Mouse (Mus musculus) kidney, postnatal 0 days (tissue): ENCODE results near the gene Mcf2l. TPM values are rescaled to one million over a fixed set of nuclear protein-coding genes. Genes with fewer than 3 reads are reported as not detected.
A peak's percentile ranks its signal among the peaks of the same experiment; 100 is the strongest.

Experiments
- ATAC-seq: fragments of 200-750 bp; cut with Nextera tagmentation; replicated peaks from 2 replicates; pipeline ENCODE4 v1.8.0; 2017; ENCODE audit warnings: low read depth, moderate number of reproducible peaks, moderate TSS enrichment, moderate library complexity; ENCODE audit not compliant: low FRiP score
- DNase-seq: peaks from one replicate; pipeline ENCODE4 v3.0.0-alpha.2; 2016; ENCODE audit warnings: low spot score
- H3K27ac ChIP-seq: fragments of 300-500 bp; sonication (generic); 2 replicates; pipeline ENCODE4 v1.5.1; 2014; ENCODE audit warnings: mild to moderate bottlenecking
- H3K27me3 ChIP-seq: fragments of 300-500 bp; sonication (generic); 2 replicates; pipeline ENCODE4 v1.6.1; 2014; ENCODE audit warnings: low read length, mixed read lengths; ENCODE audit not compliant: insufficient read depth
- H3K36me3 ChIP-seq: fragments of 300-500 bp; sonication (generic); 2 replicates; pipeline ENCODE4 v1.6.1; 2014; ENCODE audit warnings: low read length, mixed read lengths; ENCODE audit not compliant: insufficient read depth
- H3K4me1 ChIP-seq: fragments of 300-500 bp; sonication (generic); replicated peaks from 2 replicates; pipeline ENCODE4 v1.6.1; 2014; ENCODE audit warnings: antibody characterized with exemption, low read length, mixed read lengths; ENCODE audit not compliant: insufficient read depth
- H3K4me2 ChIP-seq: fragments of 300-500 bp; sonication (generic); 2 replicates; pipeline ENCODE4 v1.6.1; 2014; ENCODE audit warnings: mild to moderate bottlenecking, low read length, moderate library complexity, mixed read lengths
- H3K4me3 ChIP-seq: fragments of 300-500 bp; sonication (generic); replicated peaks from 2 replicates; pipeline ENCODE4 v1.5.1; 2014; ENCODE audit warnings: low read depth, low read length
- H3K9ac ChIP-seq: fragments of 300-500 bp; sonication (generic); 2 replicates; pipeline ENCODE4 v1.6.1; 2014; ENCODE audit warnings: low read depth, low read length
- H3K9me3 ChIP-seq: fragments of 300-500 bp; sonication (generic); replicated peaks from 2 replicates; pipeline ENCODE4 v1.6.1; 2016; ENCODE audit warnings: low read length, inconsistent platforms, mixed read lengths
- CTCF ChIP-seq: IDR thresholded peaks from 2 replicates; pipeline ENCODE4 v1.5.1; 2016; ENCODE audit warnings: antibody characterized with exemption, low read depth, mild to moderate bottlenecking, moderate library complexity
- WGBS: fragments of 180-500 bp; shearing (Covaris S2); extraction: QIAGEN DNeasy Blood & Tissue Kit; methylation state at CpG from one replicate; pipeline ENCODE4 v1.1.7; 2014; 5-methylcytosine and 5-hydroxymethylcytosine counted together
- polyA plus RNA-seq: library from polyadenylated mRNA; unstranded; fragments of >200 nt; fragmentation: Nextera tagmentation; extraction: Ambion mirVana; gene quantifications from 2 replicates; pipeline ENCODE4 v1.2.1, GENCODE M21; 2015

Gene Mcf2l
- polyA plus RNA-seq, 1 experiment from 2014 or later, result 11.2 TPM

- 0 out of 2 replicates have a peak, but pooled peaks have one; percentile 44 for ATAC-seq
Observed at GRCm38 (mm10) chr8:12927204-12927983, 53.8 kb downstream of the Mcf2l start.

GRCm38 (mm10) chr8:12928033-12928432 lies 54.4 kb downstream of the Mcf2l start:
- peaks cover 33% of the 10 kb centered on the region for H3K4me1 ChIP-seq

More at GRCm38 (mm10) chr8:12927204-12927983, 53.8 kb downstream of the Mcf2l start:
- Histone ChIP-seq H3K9ac (no peak overlapping the region), H3K36me3 (no peaks in the 10 kb centered on the region), H3K4me2 (peak overlapping the region; percentile 37), H3K27me3 (no peaks in the 10 kb centered on the region), H3K4me1 (peaks cover 33% of the 10 kb centered on the region), H3K4me3 (no peak overlapping the region), H3K27ac (peak overlapping the region; percentile 79), H3K9me3 (no peaks in the 10 kb centered on the region)
- TF ChIP-seq CTCF, result peak; percentile 80
- 52% methylated on average over 7 of the region's 7 CpGs for WGBS
- DNase-seq, result peak; percentile 87

GRCm38 (mm10) chr8:12928931-12929330 lies 55.3 kb downstream of the Mcf2l start:
- Histone ChIP-seq H3K4me2 (no peak overlapping the region), H3K27ac (no peak overlapping the region), H3K4me1 (peaks cover 34% of the 10 kb centered on the region), H3K4me3 (no peak overlapping the region), H3K9me3 (no peaks in the 10 kb centered on the region), H3K9ac (no peak overlapping the region), H3K27me3 (no peaks in the 10 kb centered on the region), H3K36me3 (no peaks in the 10 kb centered on the region)
- ATAC-seq, result no peak
- TF ChIP-seq CTCF, result no peak
- 80% methylated on average over 5 of the region's 5 CpGs for WGBS
- DNase-seq, result no peak

More at GRCm38 (mm10) chr8:12928033-12928432, 54.4 kb downstream of the Mcf2l start:
- no peak overlapping the region for H3K4me3 ChIP-seq
- no peak for TF ChIP-seq CTCF
- H3K27ac ChIP-seq, result no peak overlapping the region
- peak overlapping the region; percentile 37; the same call in 1 of the 2 replicates for H3K4me2 ChIP-seq
- ATAC-seq (no peak), DNase-seq (no peak)
- H3K9me3 ChIP-seq, result no peaks in the 10 kb centered on the region
- WGBS, result 72% methylated on average over 8 of the region's 8 CpGs
- H3K9ac ChIP-seq, result 0 out of 2 replicates have a peak overlapping the region, but pooled peaks have one; percentile 13
- no peaks in the 10 kb centered on the region for H3K36me3 ChIP-seq
- H3K27me3 ChIP-seq, result no peaks in the 10 kb centered on the region

DNA sequence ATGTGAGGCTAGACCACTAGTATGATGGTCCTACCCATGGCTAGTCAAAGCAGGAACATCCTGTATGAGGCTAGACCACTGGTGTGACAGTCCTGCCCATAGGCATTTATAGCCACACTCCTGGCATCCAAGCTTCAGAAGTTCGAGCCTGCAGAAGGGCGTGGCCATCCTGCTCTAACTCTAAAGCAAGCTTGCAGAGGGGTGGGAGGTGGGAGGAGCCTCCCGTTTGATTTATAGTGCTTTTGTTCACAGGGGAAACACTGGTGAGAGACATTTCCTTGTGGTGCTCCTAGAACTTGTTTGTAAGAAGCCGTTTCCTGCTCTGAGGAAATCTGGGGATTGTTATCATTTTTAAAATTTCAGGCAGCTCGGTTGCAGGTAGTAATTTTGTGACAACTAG lies 56.7 kb downstream of the Mcf2l start:
- Histone ChIP-seq H3K9ac (peak overlapping the region; percentile 37; the same call in 1 of the 2 replicates), H3K27me3 (no peaks in the 10 kb centered on the region), H3K9me3 (no peaks in the 10 kb centered on the region), H3K27ac (peak overlapping the region; percentile 77), H3K4me1 (peaks cover 36% of the 10 kb centered on the region), H3K36me3 (no peaks in the 10 kb centered on the region), H3K4me3 (no peak overlapping the region), H3K4me2 (no peak overlapping the region)
- DNase-seq (peak; percentile 76), ATAC-seq (no peak)
- WGBS, result 18% methylated on average over 5 of the region's 5 CpGs
- no peak for TF ChIP-seq CTCF

GRCm38 (mm10) chr8:12931426-12931825 lies 57.8 kb downstream of the Mcf2l start:
- Histone ChIP-seq H3K27ac (peak overlapping the region; percentile 77), H3K36me3 (no peaks in the 10 kb centered on the region), H3K9ac (no peak overlapping the region), H3K4me1 (peaks cover 27% of the 10 kb centered on the region), H3K4me3 (no peak overlapping the region), H3K4me2 (peak overlapping the region; percentile 13; the same call in 1 of the 2 replicates), H3K27me3 (no peaks in the 10 kb centered on the region), H3K9me3 (no peaks in the 10 kb centered on the region)
- 36% methylated on average over 11 of the region's 11 CpGs for WGBS
- DNase-seq (no peak), ATAC-seq (0 out of 2 replicates have a peak, but pooled peaks have one; percentile 2)
- no peak for TF ChIP-seq CTCF

- DNase-seq (no peak), ATAC-seq (no peak)
- 83% methylated on average over 8 of the region's 8 CpGs for WGBS
- Histone ChIP-seq H3K36me3 (no peaks in the 10 kb centered on the region), H3K9ac (no peak overlapping the region), H3K27ac (no peak overlapping the region), H3K4me3 (no peak overlapping the region), H3K27me3 (no peaks in the 10 kb centered on the region), H3K9me3 (no peaks in the 10 kb centered on the region), H3K4me2 (no peak overlapping the region), H3K4me1 (peaks cover 27% of the 10 kb centered on the region)
- no peak for TF ChIP-seq CTCF
Observed at GRCm38 (mm10) chr8:12932520-12932919, 58.9 kb downstream of the Mcf2l start.
